Mouse (Mus musculus): ENCODE measurements around the gene Gm43738. TPM values are rescaled to one million over a fixed set of nuclear protein-coding genes. Genes with fewer than 3 reads are reported as not detected.
A peak's percentile ranks its signal among the peaks of the same experiment; 100 is the strongest.

Gene Gm43738
- under 1 TPM in 1 of 2 experiments, not detected in 1; 0.18 TPM for total RNA-seq (2021)
- long read RNA-seq, experiment 1, partial matches to known transcripts, result 2 of 7 reads
- long read RNA-seq, experiment 1, other reads (novel, unspliced or antisense), result 5 of 7 reads
- long read RNA-seq, experiment 2, partial matches to known transcripts, result 1 of 3 reads
- long read RNA-seq, experiment 2, other reads (novel, unspliced or antisense), result 2 of 3 reads

GRCm38 (mm10) chr3:89100811-89101210 lies at the start of gene Gm43738:
Gene Gm43738 (minus strand): TSS chr3:89101099.
- H3K27ac ChIP-seq, result peak within 1 kb of the TSS; percentile 85
- peak within 1 kb of the TSS; percentile 76 for H3K4me3 ChIP-seq
- no peak for DNase-seq (ENCODE audit: low spot score in 2 of 2)
- no peak for TF ChIP-seq CTCF (conservative IDR thresholded peaks at IDR 0.05)

GRCm38 (mm10) chr3:89148567-89148966 lies 47.7 kb upstream of the Gm43738 start:
- Histone ChIP-seq H3K4me3 (no peak overlapping the region), H3K27ac (no peak overlapping the region)
- TF ChIP-seq CTCF (conservative IDR thresholded peaks at IDR 0.05), result no peak
- DNase-seq (ENCODE audit: low spot score in 2 of 2), result no peak

GRCm38 (mm10) chr3:89147979-89148311 lies 47.0 kb upstream of the Gm43738 start:
- H3K4me3 ChIP-seq, result no peak overlapping the region
- no peak overlapping the region for H3K27ac ChIP-seq
- TF ChIP-seq CTCF (conservative IDR thresholded peaks at IDR 0.05), result no peak
- DNase-seq (ENCODE audit: low spot score in 2 of 2), result no peak

GRCm38 (mm10) chr3:89147101-89147978 lies 46.4 kb upstream of the Gm43738 start:
- no peak for DNase-seq (ENCODE audit: low spot score in 2 of 2)
- no peak for TF ChIP-seq CTCF (conservative IDR thresholded peaks at IDR 0.05)
- Histone ChIP-seq H3K4me3 (no peak overlapping the region), H3K27ac (no peak overlapping the region)

GRCm38 (mm10) chr3:89145566-89145965 lies 44.7 kb upstream of the Gm43738 start:
- H3K4me3 ChIP-seq, result no peak overlapping the region
- H3K27ac ChIP-seq, result no peak overlapping the region
- DNase-seq (ENCODE audit: low spot score in 2 of 2), result no peak
- TF ChIP-seq CTCF (conservative IDR thresholded peaks at IDR 0.05), result no peak

- Histone ChIP-seq H3K27ac (no peak overlapping the region), H3K4me3 (no peak overlapping the region)
- DNase-seq (ENCODE audit: low spot score in 2 of 2), result no peak
- no peak for TF ChIP-seq CTCF (conservative IDR thresholded peaks at IDR 0.05)
These were observed 43.9 kb upstream of the Gm43738 start for GRCm38 (mm10) chr3:89144821-89145220.

GRCm38 (mm10) chr3:89136365-89136764 lies 35.5 kb upstream of the Gm43738 start:
- no peak for DNase-seq (ENCODE audit: low spot score in 2 of 2)
- H3K4me3 ChIP-seq, result no peak overlapping the region
- no peak overlapping the region for H3K27ac ChIP-seq
- no peak for TF ChIP-seq CTCF (conservative IDR thresholded peaks at IDR 0.05)

GRCm38 (mm10) chr3:89135958-89136357 lies 35.1 kb upstream of the Gm43738 start, which contains the start of gene Pklr:
Gene Pklr (plus strand): TSS chr3:89136142.
- no peak for DNase-seq (ENCODE audit: low spot score in 2 of 2)
- Histone ChIP-seq H3K27ac (no peak within 1 kb of the TSS), H3K4me3 (no peak within 1 kb of the TSS)
- no peak for TF ChIP-seq CTCF (conservative IDR thresholded peaks at IDR 0.05)

GRCm38 (mm10) chr3:89133752-89134151 lies 32.9 kb upstream of the Gm43738 start:
- TF ChIP-seq CTCF (conservative IDR thresholded peaks at IDR 0.05), result no peak

GRCm38 (mm10) chr3:89133063-89133450 lies 32.2 kb upstream of the Gm43738 start:
- no peak for TF ChIP-seq CTCF (conservative IDR thresholded peaks at IDR 0.05)
- H3K27ac ChIP-seq, result peak overlapping the region; percentile 63; the same call in 1 of the 2 replicates
- DNase-seq (ENCODE audit: low spot score in 2 of 2), result no peak
- no peak overlapping the region for H3K4me3 ChIP-seq

More at GRCm38 (mm10) chr3:89133752-89134151, 32.9 kb upstream of the Gm43738 start:
- no peak overlapping the region for H3K27ac ChIP-seq
- no peak for DNase-seq (ENCODE audit: low spot score in 2 of 2)
- H3K4me3 ChIP-seq, result no peak overlapping the region

- TF ChIP-seq CTCF (conservative IDR thresholded peaks at IDR 0.05), result peak; percentile 68
- Histone ChIP-seq H3K27ac (peak overlapping the region; percentile 63), H3K4me3 (peak overlapping the region; percentile 55)
- DNase-seq (ENCODE audit: low spot score in 2 of 2), result peak; percentile 41 to 57
These were observed 31.6 kb upstream of the Gm43738 start for GRCm38 (mm10) chr3:89132285-89133062.

GRCm38 (mm10) chr3:89131816-89132215 lies 30.9 kb upstream of the Gm43738 start:
- DNase-seq (ENCODE audit: low spot score in 2 of 2), result peak; percentile 52 to 82
- H3K4me3 ChIP-seq, result peak overlapping the region; percentile 55; the same call in 1 of the 2 replicates
- H3K27ac ChIP-seq, result peak overlapping the region; percentile 14; the same call in 1 of the 2 replicates
- TF ChIP-seq CTCF (conservative IDR thresholded peaks at IDR 0.05), result no peak

- H3K27ac ChIP-seq, result no peak overlapping the region
- TF ChIP-seq CTCF (conservative IDR thresholded peaks at IDR 0.05), result no peak
- no peak overlapping the region for H3K4me3 ChIP-seq
- no peak for DNase-seq (ENCODE audit: low spot score in 2 of 2)
These were observed 29.0 kb upstream of the Gm43738 start for GRCm38 (mm10) chr3:89129908-89130307.

Measured in layer of hippocampus, adult 2 months (tissue).